Mouse (Mus musculus): Measurements from ENCODE around the gene Bmp2k.
"Not testable (repeated sequence)": the region's sequence is repeated elsewhere in the genome, so short reads cannot be mapped to it uniquely, and the experiment has no call there.

Gene Bmp2k

DNA sequence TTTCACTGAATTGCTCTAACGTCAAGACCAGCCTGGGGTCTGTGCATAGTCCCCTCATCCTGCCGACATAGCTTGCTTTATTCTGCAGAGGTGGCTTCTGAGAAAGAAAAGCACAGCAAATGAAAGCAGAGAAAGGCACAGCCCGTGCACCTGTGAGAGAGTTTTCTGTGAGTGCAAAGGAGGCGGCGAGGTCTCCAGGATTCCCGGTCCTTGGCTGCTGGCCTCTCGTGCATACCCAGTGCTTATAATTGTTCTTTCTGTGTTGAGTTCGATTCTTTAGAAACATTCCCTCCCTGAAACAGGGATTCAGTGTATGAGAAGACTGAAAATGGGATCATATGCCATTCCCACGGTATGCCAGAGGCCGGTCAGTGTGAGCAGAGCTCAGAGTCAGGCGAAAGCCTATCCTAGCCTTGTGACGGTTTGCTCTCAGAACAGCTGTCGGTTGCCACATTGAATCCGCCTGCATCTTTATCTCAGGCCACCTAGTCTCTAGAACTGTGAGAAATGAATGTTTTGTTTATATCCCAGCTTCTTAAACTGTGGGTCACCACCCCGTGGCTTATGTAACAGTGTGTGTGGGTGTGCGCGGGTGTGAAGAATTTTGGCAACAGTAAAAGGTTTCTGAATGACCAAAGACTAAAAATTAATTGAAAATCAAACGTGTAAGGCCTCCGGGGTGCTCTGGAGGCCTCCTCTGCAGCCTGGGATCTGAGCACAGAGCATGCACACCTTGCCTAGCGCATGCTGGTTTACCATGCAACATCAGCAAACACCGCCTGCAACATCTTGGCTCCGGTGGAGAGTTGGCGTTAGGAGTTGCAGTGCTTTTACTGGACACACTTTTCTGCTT, 6.9 kb downstream of the Bmp2k start:
- DNase-seq, result no peak

DNA sequence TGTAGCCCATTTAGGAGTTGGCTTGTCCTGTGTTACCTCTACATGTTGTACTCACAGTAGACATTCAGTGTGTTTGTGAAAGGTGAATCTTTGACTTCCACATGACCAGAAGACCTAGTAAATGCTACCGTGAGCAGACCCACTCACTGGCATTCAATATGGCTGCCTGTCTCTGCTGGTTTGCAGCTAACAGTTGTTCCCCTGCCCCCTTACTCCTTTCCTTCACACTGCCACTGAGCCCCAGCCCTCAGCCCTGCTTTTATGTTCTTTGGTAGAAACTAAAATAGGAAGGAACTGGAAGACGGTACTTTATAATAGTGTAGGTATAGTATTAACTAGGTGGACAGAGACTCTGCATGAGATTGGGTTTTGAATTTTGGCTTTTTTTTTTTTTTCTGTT, 8.4 kb downstream of the Bmp2k start:
- no peak for DNase-seq

DNA sequence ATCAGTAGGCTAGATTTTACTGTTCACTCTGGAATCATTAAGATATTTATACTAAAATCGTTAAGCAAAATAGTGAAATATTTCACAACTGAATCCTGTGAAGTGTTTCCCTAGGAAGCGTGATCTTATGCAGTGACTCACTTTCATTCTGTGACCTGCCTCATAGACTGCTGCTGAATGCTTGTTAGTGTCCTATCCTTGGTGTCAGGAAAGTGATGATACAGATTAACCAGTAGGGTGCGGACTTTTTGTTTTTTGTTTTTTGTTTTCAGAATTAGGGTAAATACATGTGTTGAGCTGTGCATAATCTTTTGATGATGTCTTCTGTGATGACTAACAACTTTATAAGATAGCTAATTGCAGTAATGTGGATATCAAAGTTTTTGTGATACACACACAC, 9.4 kb downstream of the Bmp2k start:
- DNase-seq, result no peak

DNA sequence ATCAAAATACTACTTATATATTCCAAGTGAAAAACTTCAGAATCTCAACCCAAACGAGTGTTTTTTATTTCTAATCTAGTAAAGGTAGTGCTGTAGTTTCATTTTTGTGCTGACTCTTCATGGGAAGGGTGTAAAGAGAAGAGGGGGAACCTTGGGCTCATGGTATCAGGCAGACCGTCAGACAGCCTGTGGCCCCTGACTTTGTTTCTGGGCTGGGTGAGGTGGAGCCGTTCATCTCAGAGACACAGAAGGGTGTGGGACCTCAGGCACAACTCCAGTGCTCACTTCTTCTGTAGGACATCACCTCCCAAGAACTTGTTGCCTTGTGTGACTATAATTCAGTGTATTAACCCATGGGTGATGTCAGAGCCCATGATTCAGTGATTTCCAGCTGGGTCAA, 10.0 kb downstream of the Bmp2k start:
- no peak for DNase-seq

DNA sequence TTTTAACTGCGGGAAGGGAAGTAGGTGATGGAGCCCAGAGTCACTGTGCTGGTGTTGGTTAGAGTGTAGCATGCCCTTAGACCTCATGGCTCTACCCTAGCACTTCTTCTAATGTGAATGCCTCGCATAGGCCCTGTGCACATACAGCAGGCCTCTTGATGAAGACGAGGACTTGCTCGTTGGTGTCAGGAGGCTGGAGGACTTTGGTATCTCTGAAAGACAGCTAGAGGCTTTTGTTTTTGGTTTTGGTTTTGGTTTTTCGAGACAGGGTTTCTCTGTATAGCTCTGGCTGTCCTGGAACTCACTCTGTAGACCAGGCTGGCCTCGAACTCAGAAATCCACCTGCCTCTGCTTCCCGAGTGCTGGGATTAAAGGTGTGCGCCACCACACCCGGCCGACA, 11.7 kb downstream of the Bmp2k start:
- DNase-seq, result not testable (repeated sequence)

DNA sequence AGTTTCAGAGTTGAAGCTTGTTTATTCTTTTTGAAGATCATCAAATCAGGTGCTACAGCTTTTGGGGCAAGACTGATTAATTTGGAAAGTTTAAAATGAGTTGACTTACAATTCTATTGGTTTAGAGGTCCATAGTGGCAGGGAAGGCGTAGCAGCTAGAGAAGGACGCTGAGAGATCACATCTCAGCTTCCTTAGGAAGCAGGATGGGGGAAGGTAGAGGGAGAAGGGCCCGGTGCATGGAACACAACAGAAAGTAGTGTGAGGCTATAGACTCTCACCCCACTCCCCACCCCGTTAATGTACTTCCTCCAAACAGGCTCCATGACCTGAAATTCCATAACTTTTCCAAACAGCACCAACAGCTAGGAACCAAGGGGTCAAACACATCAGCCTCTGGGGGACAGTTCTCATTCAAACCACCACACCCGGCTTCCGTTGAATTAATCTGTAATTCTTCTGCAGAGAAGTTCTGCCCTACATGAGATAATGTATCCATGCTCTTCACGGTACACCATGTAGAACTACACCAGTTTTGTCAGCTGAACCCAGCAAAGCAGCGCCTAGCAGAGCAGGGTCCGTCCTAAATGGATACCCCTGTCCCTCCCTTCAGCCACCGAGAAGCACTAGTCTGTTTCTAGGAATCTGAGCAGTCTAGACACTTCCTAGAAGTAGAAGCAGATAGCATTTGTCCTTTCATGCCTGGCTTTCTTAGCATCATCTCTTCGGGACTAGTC, 12.3 kb downstream of the Bmp2k start:
- DNase-seq, result no peak

DNA sequence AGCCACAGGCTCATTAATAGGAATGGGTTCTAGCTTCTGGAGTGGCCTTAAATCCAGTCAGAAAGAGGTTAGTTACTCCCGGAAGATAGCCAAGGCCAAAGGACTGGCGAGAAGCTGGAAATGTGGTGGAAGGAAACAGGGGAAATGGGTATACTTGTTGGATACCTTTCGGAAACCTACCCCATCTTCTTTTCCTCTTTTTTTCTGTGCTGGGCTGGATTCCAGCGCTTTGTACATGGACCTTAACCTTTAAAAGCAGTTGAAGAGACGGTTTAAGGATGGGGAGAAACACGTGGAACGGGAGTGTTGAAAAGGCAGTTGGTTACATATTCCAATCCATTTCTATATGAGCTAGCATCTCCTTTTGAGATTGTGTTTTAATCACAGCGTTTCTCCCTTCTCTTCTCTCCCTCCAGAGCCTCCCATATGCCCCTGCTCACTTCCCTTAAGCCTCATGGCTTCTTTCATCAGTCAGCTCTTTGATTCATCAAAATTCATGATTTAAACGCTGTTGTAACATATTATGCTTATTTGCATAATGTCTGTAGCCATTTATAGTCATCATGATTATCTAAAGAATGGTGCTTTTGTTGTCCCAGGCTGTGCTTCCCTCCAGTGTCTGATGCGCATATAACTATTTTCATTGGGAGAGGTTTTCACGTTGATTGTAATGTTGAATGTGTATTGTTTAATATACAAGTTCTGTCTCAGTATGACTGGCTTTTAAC, 18.5 kb downstream of the Bmp2k start:
- DNase-seq, result no peak

DNA sequence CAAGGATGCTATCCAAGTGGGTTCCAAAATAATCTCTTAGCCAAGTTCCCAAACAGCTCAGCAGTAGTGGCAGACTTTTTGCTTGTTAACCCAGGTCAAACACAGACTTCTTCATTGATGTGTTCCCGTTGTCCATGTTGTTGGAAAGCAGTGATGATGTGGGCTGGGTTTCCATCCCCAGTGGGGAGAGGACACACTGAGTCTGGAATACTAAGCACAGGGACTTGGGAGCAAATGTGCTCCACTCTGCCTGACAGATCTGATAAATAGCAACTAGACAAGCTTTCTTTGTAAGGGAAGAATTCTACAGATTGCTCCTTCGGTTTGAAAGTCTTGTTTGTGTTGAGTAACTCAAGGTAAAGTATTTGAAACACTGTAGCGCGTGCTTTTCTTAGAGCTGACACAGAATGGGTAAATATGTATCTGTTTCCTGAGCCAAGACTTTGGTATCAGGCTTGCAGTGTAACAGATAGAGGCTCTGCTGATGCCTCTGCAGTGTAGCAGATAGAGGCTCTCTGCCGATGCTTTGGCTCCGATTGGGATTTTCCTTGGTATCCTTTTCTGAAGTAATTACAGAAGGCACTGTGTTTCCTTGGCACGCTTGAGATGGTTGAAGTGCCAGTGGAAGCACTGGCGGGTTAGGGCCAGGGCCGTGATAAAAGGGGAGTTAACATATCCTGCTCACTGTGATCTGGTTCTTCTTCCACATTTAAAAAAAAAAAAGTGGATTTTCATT, 19.5 kb downstream of the Bmp2k start:
- DNase-seq, result no peak

DNA sequence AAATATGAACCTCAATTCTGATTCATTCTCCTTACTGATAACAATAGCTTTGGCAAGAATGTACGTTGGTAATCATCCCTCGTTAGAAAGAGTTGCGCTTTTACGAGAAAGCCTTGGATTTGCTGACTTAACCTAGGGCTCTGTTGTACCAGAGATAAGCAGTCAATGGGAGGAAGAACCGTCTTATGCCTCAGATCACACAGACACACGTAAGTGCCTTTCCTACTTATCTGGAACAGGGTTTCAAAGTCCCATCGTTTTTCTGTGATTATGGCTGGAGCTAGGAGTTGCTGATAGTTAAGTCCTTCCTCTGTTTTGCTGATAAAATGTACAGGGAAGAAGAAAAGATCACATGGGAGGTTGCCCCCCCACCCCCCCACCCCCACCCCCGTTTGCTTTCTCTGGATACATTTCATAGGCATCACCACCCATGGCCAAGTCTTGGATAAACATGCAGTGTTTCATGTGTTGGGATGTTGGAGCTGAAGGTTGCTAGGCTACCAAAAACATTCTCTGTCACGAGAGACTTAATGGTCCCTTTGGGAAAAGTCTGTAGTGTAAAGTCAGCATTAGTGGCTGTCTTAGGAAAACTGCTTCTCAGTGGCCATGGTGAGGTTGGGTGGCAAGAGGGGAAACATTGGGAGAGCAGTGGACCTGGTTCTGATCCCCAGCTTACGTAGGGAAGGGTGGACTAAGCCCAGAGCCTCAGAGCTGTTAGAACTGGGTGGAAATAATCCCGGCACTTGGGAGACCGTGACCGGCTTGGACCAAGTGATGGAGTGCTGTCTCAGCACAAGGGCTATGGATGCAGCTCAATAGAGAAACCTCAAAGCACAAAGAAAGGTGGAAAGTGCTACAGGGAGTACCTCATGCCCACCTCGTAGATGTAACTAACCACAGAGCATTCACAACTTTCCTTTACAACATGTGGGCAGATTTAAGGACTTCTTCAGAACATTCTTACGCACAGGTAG, 25.1 kb downstream of the Bmp2k start:
- peak; percentile 50 for DNase-seq

DNA sequence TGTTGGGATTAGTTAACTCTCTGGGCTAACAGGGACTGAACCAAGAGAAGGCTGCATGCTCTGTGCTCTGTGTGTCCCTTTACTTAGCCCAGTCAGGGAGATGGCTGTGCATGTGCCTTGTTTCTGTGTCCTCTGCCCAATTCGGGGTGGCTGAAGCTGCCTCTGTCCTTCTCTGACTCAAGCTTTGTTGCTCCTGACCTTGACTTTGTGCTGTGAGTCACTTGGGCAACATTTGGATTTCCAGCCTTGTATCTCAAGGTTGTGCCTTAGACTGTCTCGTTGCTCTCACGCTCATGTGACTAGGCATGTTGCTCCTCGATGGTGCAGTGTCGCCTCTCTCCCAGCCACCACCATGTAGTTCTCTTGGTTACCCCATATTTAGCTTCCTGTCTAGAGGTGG, 27.3 kb downstream of the Bmp2k start:
- DNase-seq, result no peak

DNA sequence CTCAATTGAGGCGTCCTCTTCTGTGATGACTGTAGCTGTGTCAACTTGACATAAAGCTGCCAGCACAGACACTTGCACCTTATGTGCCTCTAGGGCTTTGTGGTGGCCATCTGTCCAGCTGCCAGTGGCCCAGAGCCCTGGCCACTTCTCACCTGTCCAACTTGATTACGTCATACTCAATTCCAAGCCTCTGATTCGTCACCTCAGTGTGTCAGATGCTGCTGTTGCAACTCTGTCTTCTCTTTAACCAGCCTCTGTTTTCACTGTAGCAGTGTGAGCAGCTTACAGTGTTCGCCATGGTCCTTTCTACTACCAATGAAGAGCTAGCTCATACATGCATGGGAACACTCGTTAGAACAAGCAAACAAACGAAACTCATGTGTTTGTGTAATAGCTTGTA, 28.2 kb downstream of the Bmp2k start:
- no peak for DNase-seq

DNA sequence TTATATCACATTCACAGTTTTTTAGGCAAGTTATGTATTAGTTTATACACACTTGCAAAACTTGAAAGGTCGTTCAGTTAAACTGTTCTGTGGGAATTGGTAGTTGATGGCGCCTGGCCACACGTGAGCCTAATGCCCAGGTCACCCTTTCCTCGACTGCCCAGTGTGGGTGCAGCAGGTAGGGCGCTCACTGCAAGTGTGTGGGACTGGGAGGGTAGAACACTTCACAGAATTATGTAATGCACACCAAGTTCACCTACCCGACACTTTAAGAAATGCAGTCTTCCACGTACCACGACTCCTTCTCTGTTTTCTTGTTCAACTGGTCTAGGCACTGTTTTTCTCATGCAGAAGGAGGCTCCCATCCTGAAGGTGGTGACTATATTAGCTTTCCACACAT, 30.5 kb downstream of the Bmp2k start:
- DNase-seq, result no peak

DNA sequence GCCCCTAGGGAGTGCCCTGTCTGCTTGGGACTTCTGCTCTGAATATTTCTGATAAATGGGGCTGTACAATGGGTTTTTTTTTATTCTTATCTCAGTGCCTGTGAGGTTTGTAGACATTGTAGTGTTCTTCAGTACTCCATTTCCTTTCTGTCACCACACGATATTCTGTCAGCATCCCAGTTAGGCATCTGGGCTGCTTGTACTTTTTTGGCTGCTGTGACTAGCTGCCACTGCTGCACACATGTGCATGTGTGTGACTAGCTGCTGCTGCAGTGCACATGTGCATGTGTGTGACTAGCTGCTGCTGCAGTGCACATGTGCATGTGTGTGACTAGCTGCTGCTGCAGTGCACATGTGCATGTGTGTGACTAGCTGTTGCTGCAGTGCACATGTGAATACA, 31.4 kb downstream of the Bmp2k start:
- DNase-seq, result not testable (repeated sequence)

DNA sequence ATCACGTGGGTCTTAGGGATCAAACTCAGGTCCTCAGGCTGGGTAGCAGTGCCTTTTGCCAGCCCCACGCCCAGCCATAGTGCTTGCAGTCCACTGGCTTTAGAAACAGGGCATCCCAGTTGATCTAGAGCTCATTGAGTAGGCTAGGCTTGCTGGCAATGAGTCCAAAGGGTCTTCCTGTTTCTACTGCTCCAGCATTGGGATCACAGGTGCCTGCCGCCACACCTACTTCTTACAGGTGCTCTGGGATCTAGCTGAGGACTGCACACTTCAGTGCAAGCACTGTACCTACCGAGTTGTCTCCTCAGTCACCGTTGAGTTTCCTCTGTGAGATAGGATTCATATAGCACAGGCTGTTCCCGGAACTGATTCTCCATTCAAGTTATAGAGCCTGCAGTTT, 34.3 kb downstream of the Bmp2k start:
- DNase-seq, result no peak

DNA sequence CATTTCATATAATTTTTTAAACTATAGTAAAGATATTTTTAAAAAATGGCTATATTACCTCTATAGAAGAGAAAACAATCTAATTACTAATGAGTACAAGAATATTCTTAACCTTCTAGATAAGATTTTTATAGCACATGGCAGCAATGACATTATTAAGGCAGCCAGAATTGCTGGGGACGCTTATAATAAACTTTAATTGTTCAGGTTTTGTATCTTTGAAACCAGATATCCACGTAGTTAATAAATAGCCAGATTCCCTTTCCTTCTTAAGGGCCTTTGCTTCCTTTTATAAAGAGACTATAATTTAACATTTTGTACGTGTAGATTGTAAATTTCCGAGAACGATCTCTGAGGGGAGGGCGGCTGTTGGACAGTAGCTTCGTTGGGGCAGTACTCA, 47.8 kb downstream of the Bmp2k start:
- DNase-seq, result no peak

DNA sequence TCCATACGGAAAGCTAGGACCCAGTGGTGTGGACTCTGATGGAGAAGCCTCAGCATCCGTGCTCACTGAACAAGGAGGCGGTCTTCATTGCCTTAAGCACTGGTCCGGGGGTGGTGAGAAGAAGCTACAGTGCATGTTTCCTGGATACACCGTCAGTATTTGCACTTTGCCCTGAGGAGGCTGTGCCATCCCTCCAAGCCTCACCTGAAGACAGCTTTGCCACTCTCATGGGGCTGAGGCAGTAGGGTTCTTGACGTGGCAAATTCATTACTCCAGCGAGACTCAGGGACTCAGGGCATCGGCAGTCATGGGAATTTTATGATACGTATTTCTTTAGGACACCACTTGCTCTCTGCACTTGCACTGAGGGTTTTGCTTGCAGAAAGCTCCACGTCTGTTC, 49.2 kb downstream of the Bmp2k start:
- DNase-seq, result no peak

DNA sequence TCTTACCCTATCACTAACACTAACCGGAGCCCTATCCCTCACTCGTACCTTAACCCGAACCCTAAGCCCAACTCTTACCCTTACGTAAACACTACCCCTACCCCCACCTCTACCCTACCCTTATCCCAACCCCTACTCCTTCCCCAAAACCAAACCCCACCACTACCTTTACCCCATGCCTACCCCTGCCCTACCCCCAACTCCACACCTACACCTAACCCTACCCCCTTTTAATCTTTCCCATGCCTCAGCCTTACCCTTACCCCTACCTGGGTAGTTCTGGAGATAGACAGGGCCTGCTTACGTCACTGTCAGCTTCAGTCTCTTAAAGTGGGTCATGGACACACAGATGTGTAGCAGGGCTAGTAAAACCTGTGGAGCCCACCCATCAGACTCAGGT, 51.4 kb downstream of the Bmp2k start:
- DNase-seq, result no peak

DNA sequence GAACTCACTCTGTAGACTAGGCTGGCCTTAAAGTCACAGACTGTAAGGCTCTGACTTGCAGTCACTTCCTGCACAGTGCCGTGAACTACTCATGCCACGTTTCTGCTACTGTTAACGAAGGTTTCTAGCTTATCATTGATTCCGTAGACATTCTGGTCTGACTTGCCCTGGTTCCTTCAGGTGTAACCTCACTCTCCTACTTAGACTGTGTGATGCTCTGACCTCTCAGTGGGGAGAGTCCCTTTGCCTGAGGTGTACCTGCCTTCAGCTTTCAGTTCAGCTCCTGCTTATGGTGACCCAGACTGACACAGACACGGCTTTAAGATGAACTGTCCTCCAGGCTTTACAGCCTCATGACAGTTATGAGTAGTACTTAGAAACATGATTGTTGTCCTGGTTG, 56.7 kb downstream of the Bmp2k start:
- DNase-seq, result no peak

DNA sequence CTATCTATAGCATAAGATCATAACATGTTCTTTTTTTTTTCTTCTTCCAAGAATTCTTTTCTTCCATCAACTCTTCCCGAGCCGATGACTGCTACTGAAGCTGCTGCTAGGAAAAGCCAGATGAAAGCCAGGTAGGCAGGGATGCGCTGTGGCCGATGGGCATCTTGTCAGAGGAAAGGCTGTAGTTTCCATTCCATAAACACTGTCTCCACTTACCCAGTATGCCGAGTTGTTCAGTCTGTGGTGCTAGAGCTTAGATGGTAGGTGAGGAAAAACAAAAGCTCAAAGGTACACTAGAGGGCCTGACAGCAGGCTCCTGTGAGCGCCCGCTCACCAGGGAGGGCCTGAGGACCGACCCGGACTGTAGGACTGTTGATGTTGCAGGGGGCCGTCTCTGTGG, 57.3 kb downstream of the Bmp2k start:
- no peak for DNase-seq

DNA sequence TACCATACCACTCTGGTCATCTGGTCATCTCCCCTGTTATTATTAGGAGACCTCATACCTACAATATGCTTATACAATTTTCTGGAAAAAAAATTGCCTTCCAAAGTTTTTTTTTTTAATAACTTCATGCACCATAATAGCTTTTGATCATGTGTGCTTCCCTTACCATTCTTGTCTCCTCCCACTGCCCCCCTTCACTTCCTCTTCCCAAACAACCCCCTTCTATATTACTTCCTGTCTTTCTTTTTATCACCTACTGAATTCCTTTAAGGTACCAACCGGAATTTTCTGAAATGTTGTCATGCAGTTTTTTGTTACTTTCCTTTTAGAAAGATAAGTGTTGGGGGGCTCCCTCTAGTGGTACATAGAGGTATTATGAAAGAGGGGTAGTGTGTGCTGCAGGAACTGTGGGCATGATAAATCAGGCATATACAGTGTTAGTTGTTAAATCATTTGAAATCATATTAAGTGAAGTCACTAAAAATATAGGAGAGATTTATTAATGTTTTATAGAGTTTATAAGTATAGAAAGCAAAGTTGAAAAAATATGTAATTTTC, 58.1 kb downstream of the Bmp2k start:
- DNase-seq, result peak; percentile 80

DNA sequence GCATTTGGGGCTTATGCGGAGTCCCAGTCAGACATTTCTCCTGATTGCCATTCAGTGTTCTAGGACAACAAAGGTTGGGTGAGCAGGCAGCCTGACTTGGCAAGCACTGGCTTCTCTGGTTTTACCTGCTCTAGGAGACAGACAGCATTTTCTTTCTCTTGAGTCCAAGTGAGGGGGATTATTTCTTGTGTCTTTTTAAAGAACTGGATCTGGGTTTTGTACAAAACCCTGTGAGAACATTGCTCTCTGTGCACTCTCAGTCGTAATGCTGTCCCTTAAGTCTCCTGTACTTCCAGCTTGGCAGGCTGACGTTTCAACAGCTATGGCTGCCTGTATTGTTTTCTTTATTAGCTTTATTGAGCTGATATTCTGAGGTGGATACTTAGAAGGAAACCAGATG, 58.9 kb downstream of the Bmp2k start:
- no peak for DNase-seq

Measured in embryo, embryonic 11 days (tissue).